Mouse (Mus musculus) Patski (cell line): ENCODE results near the gene Cyp2t4. TPM values are rescaled to one million over a fixed set of nuclear protein-coding genes. Genes with fewer than 3 reads are reported as not detected.

Source experiments
- ATAC-seq: fragments of 100-300 bp; one replicate; pipeline ENCODE4 v1.8.0; 2021
- CTCF ChIA-PET: fragments of 350-600 bp; sonication (Branson Sonifier 250); formaldehyde crosslinking; loops from one replicate; lab custom pipeline; 2022; ENCODE audit warnings: inconsistent platforms; lab: Charles Lee
- POLR2A ChIA-PET: fragments of 350-600 bp; sonication (Branson Sonifier 250); formaldehyde crosslinking; loops from one replicate; lab custom pipeline; 2022; ENCODE audit warnings: antibody characterized with exemption, inconsistent platforms; lab: Charles Lee
- DNase-seq: peaks from one replicate; pipeline ENCODE4 v3.0.0-alpha.2; 2011; ENCODE audit warnings: low read depth, low spot score
- H3K27me3 ChIP-seq: fragments of 371-371 bp; one replicate; pipeline ENCODE4 v1.5.1; 2021
- CTCF ChIP-seq: fragments of 100-300 bp; IDR thresholded peaks from one replicate; pipeline ENCODE4 v1.5.1; 2021
- in situ Hi-C: fragments of 300-500 bp; cut with MboI; formaldehyde crosslinking; loops from 3 replicates; pipeline ENCODE4 v1.11.1; 2018; ENCODE audit warnings: low pct_unique_long_range_greater_than_20kb, mixed read lengths
- polyA plus RNA-seq: library from polyadenylated mRNA; unstranded; gene quantifications from one replicate; pipeline ENCODE4 v1.2.3, GENCODE M21; 2021

The Cyp2t4 gene
- polyA plus RNA-seq, 1 experiment from 2014 or later: 0.33 TPM

- in situ Hi-C loops: loop anchor here (25.0 kb wide), 1 partner anchor 291 kb away; the partner anchor contains the start of genes Prx and Sertad1
- TF ChIP-seq CTCF: no peak
- DNase-seq (peak; percentile 94), ATAC-seq (peak; percentile 98)
- H3K27me3 ChIP-seq: no peaks in the 10 kb centered on the region
- POLR2A ChIA-PET: no interaction called here
- CTCF ChIA-PET: interaction anchor here (1.1 kb wide), 1 partner anchor 35 kb away, joined by 4 read pairs; no protein-coding TSS in a partner anchor
Measured at GRCm38 (mm10) chr7:27195681-27196611, 42.4 kb downstream of the Cyp2t4 start, which contains the start of the genes BC024978 and Snrpa. TSS of gene BC024978 (plus strand) at chr7:27195781. TSS of gene Snrpa (minus strand) at chr7:27196271.

- in situ Hi-C loops: loop anchor here (25.0 kb wide), 1 partner anchor 290 kb away; the partner anchor contains the start of genes Prx and Sertad1
- DNase-seq (no peak), ATAC-seq (no peak)
- no peaks in the 10 kb centered on the region for H3K27me3 ChIP-seq
- CTCF ChIA-PET: no interaction called here
- POLR2A ChIA-PET: interaction anchor here (1.5 kb wide), 1 partner anchor 34 kb away, joined by 3 read pairs; no protein-coding TSS in a partner anchor
- TF ChIP-seq CTCF: no peak
Measured at GRCm38 (mm10) chr7:27197136-27197535, 43.6 kb downstream of the Cyp2t4 start.

- ATAC-seq (no peak), DNase-seq (no peak)
- TF ChIP-seq CTCF: no peak
- ChIA-PET CTCF (no interaction called here), POLR2A (interaction anchor here (1.2 to 1.5 kb wide), 2 partner anchors 11 to 34 kb away, joined by 3 read pairs; no protein-coding TSS in a partner anchor)
- H3K27me3 ChIP-seq: no peaks in the 10 kb centered on the region
- in situ Hi-C loops: loop anchor here (25.0 kb wide), 1 partner anchor 290 kb away; the partner anchor contains the start of genes Prx and Sertad1
Measured at GRCm38 (mm10) chr7:27197634-27198033, 44.1 kb downstream of the Cyp2t4 start.

GRCm38 (mm10) chr7:27198355-27198754, 44.8 kb downstream of the Cyp2t4 start:
- in situ Hi-C loops: loop anchor here (25.0 kb wide), 1 partner anchor 289 kb away; the partner anchor contains the start of genes Prx and Sertad1
- CTCF ChIA-PET: interaction anchor here (1.7 kb wide), 1 partner anchor 11 kb away, joined by 4 read pairs; no protein-coding TSS in a partner anchor

GRCm38 (mm10) chr7:27198779-27199178, 45.3 kb downstream of the Cyp2t4 start:
- in situ Hi-C loops: loop anchor here (25.0 kb wide), 1 partner anchor 289 kb away; the partner anchor contains the start of genes Prx and Sertad1

More at GRCm38 (mm10) chr7:27198355-27198754, 44.8 kb downstream of the Cyp2t4 start:
- no peak for TF ChIP-seq CTCF
- no peaks in the 10 kb centered on the region for H3K27me3 ChIP-seq
- POLR2A ChIA-PET: interaction anchor here (1.2 to 1.5 kb wide), 2 partner anchors 10 to 33 kb away, joined by 3 read pairs; no protein-coding TSS in a partner anchor
- ATAC-seq (no peak), DNase-seq (no peak)

GRCm38 (mm10) chr7:27203730-27204449, 50.4 kb downstream of the Cyp2t4 start:
- DNase-seq: no peak
- ATAC-seq: no peak
- ChIA-PET POLR2A (no interaction called here), CTCF (interaction anchor here (0.9 kb wide), 1 partner anchor 10 kb away, joined by 3 read pairs; no protein-coding TSS in a partner anchor)
- no peaks in the 10 kb centered on the region for H3K27me3 ChIP-seq
- no peak for TF ChIP-seq CTCF
- in situ Hi-C loops: no loop called here

More at GRCm38 (mm10) chr7:27198779-27199178, 45.3 kb downstream of the Cyp2t4 start:
- H3K27me3 ChIP-seq: no peaks in the 10 kb centered on the region
- POLR2A ChIA-PET: interaction anchor here (1.2 kb wide), 1 partner anchor 10 kb away, joined by 3 read pairs; no protein-coding TSS in a partner anchor
- CTCF ChIA-PET: interaction anchor here (1.7 kb wide), 1 partner anchor 11 kb away, joined by 4 read pairs; no protein-coding TSS in a partner anchor
- DNase-seq: no peak
- TF ChIP-seq CTCF: no peak
- ATAC-seq: no peak

Other genes with a start within 250 kb of the Cyp2t4 start
- gene Cyp2a22, start 214.3 kb upstream of the Cyp2t4 start, polyA plus RNA-seq: not detected
- gene Cyp2a12, start 124.6 kb upstream of the Cyp2t4 start, polyA plus RNA-seq: not detected
- not detected for gene Cyp2f2, start 33.8 kb upstream of the Cyp2t4 start, polyA plus RNA-seq
- 51.6 TPM for gene Egln2, start 13.1 kb downstream of the Cyp2t4 start, polyA plus RNA-seq
- gene Rab4b, start 25.2 kb downstream of the Cyp2t4 start, polyA plus RNA-seq: 56.9 TPM
- gene Gm21983, start 27.4 kb downstream of the Cyp2t4 start, polyA plus RNA-seq: not detected
- gene Mia, start 27.4 kb downstream of the Cyp2t4 start, polyA plus RNA-seq: not detected
- gene BC024978, start 42.1 kb downstream of the Cyp2t4 start, polyA plus RNA-seq: 13.2 TPM
- 89.3 TPM for gene Snrpa, start 42.6 kb downstream of the Cyp2t4 start, polyA plus RNA-seq
- 6.5 TPM for gene Itpkc, start 74.9 kb downstream of the Cyp2t4 start, polyA plus RNA-seq
- 39.6 TPM for gene Coq8b, start 79.3 kb downstream of the Cyp2t4 start, polyA plus RNA-seq
- 9.6 TPM for gene Numbl, start 104.7 kb downstream of the Cyp2t4 start, polyA plus RNA-seq
- 10.3 TPM for gene Ltbp4, start 184.0 kb downstream of the Cyp2t4 start, polyA plus RNA-seq
- 24.7 TPM for gene Shkbp1, start 202.3 kb downstream of the Cyp2t4 start, polyA plus RNA-seq
- 0.64 TPM for gene Gm20479, start 203.7 kb downstream of the Cyp2t4 start, polyA plus RNA-seq